Mouse (Mus musculus): Measurements from ENCODE around the gene Papola. TPM values are rescaled to one million over a fixed set of nuclear protein-coding genes. Genes with fewer than 3 reads are reported as not detected.

Papola gene
- polyA plus RNA-seq (2017; shearing (Covaris generic)), result 224 TPM

GRCm38 (mm10) chr12:105784196-105784999, at the start of gene Papola:
Gene Papola (plus strand): TSS chr12:105784694.

Other genes starting within 250 kb of the Papola start
- gene Bdkrb2, start 221.5 kb upstream of the Papola start, polyA plus RNA-seq (2017; shearing (Covaris generic)), result not detected
- not detected for gene Bdkrb1, start 181.6 kb upstream of the Papola start, polyA plus RNA-seq (2017; shearing (Covaris generic))
- gene Gskip, start 99.9 kb upstream of the Papola start, polyA plus RNA-seq (2017; shearing (Covaris generic)), result 21.2 TPM
- 27.0 TPM for gene Atg2b, start 99.5 kb upstream of the Papola start, polyA plus RNA-seq (2017; shearing (Covaris generic))
- gene Ak7, start 78.7 kb upstream of the Papola start, polyA plus RNA-seq (2017; shearing (Covaris generic)), result not detected
- 78.7 TPM for gene Vrk1, start 225.5 kb downstream of the Papola start, polyA plus RNA-seq (2017; shearing (Covaris generic))

Measured in naive thymus-derived CD4-positive, alpha-beta T cell, adult 5 months (primary cell).